Mouse (Mus musculus): ENCODE results near the gene Zdhhc16.
"Not testable (repeated sequence)": the region's sequence is repeated elsewhere in the genome, so short reads cannot be mapped to it uniquely, and the experiment has no call there.

Gene Zdhhc16

GRCm38 (mm10) chr19:41913774-41914591, 19.3 kb upstream of the Zdhhc16 start:
- peak in 1 of 2 experiments; percentile 21 for DNase-seq (ENCODE audit: low read depth in 1 of 2, low spot score in 2 of 2)

- not testable (repeated sequence) for DNase-seq (ENCODE audit: low read depth in 1 of 2, low spot score in 2 of 2)
Measured at GRCm38 (mm10) chr19:41914592-41914882, 18.7 kb upstream of the Zdhhc16 start.

- DNase-seq (ENCODE audit: low read depth in 1 of 2, low spot score in 2 of 2), result no peak
Measured at GRCm38 (mm10) chr19:41915294-41915693, 18.0 kb upstream of the Zdhhc16 start.

GRCm38 (mm10) chr19:41916853-41917252, 16.4 kb upstream of the Zdhhc16 start:
- DNase-seq (ENCODE audit: low read depth in 1 of 2, low spot score in 2 of 2), result no peak

- DNase-seq (ENCODE audit: low read depth in 1 of 2, low spot score in 2 of 2), result no peak
Measured at GRCm38 (mm10) chr19:41919471-41919870, 13.8 kb upstream of the Zdhhc16 start.

- DNase-seq (ENCODE audit: low read depth in 1 of 2, low spot score in 2 of 2), result no peak
Measured at GRCm38 (mm10) chr19:41920412-41921067, 12.7 kb upstream of the Zdhhc16 start.

GRCm38 (mm10) chr19:41932686-41933085, 594 bp upstream of the Zdhhc16 start:
- no peak for DNase-seq (ENCODE audit: low read depth in 1 of 2, low spot score in 2 of 2)

GRCm38 (mm10) chr19:41934124-41934523, 844 bp downstream of the Zdhhc16 start:
- DNase-seq (ENCODE audit: low read depth in 1 of 2, low spot score in 2 of 2), result no peak

GRCm38 (mm10) chr19:41935921-41936320, 2.6 kb downstream of the Zdhhc16 start:
- no peak for DNase-seq (ENCODE audit: low read depth in 1 of 2, low spot score in 2 of 2)

- DNase-seq (ENCODE audit: low read depth in 1 of 2, low spot score in 2 of 2), result no peak
Measured at GRCm38 (mm10) chr19:41938539-41938938, 5.3 kb downstream of the Zdhhc16 start.

- DNase-seq (ENCODE audit: low read depth in 1 of 2, low spot score in 2 of 2), result no peak
Measured at GRCm38 (mm10) chr19:41943841-41944240, 10.6 kb downstream of the Zdhhc16 start.

GRCm38 (mm10) chr19:41952287-41952686, 19.0 kb downstream of the Zdhhc16 start:
- DNase-seq (ENCODE audit: low read depth in 1 of 2, low spot score in 2 of 2), result no peak

- DNase-seq (ENCODE audit: low read depth in 1 of 2, low spot score in 2 of 2), result no peak
Measured at GRCm38 (mm10) chr19:41953574-41953973, 20.3 kb downstream of the Zdhhc16 start.

- DNase-seq (ENCODE audit: low read depth in 1 of 2, low spot score in 2 of 2), result no peak
Measured at GRCm38 (mm10) chr19:41969618-41970017, 36.3 kb downstream of the Zdhhc16 start.

GRCm38 (mm10) chr19:41973891-41974794, 40.9 kb downstream of the Zdhhc16 start:
- DNase-seq (ENCODE audit: low read depth in 1 of 2, low spot score in 2 of 2), result no peak

- no peak for DNase-seq (ENCODE audit: low read depth in 1 of 2, low spot score in 2 of 2)
Measured at GRCm38 (mm10) chr19:41980422-41980818, 47.1 kb downstream of the Zdhhc16 start.

GRCm38 (mm10) chr19:41980819-41981594, 47.7 kb downstream of the Zdhhc16 start, which contains the start of gene Mms19:
Mms19 (minus strand) TSS chr19:41981157.
- DNase-seq (ENCODE audit: low read depth in 1 of 2, low spot score in 2 of 2), result peak; percentile 99

- no peak for DNase-seq (ENCODE audit: low read depth in 1 of 2, low spot score in 2 of 2)
Measured at GRCm38 (mm10) chr19:41981595-41981927, 48.3 kb downstream of the Zdhhc16 start, which contains the start of gene Ubtd1. Ubtd1 (plus strand) TSS chr19:41981763.

GRCm38 (mm10) chr19:41981931-41982790, 48.9 kb downstream of the Zdhhc16 start:
- DNase-seq (ENCODE audit: low read depth in 1 of 2, low spot score in 2 of 2), result no peak

GRCm38 (mm10) chr19:41982791-41983150, 49.5 kb downstream of the Zdhhc16 start:
- peak in 1 of 2 experiments; percentile 14 for DNase-seq (ENCODE audit: low read depth in 1 of 2, low spot score in 2 of 2)

All from monocyte, adult 2 months (primary cell).